Mouse (Mus musculus): ENCODE measurements around the gene Fam174a. TPM values are rescaled to one million over a fixed set of nuclear protein-coding genes. Genes with fewer than 3 reads are reported as not detected.
A peak's percentile ranks its signal among the peaks of the same experiment; 100 is the strongest.

The Fam174a gene
- 23.7 and 25.9 TPM in 2 replicates for polyA plus RNA-seq (2016; fragmentation: Nextera tagmentation; extraction: Ambion mirVana)

- WGBS, result under 1% methylated on average over 70 of the region's 79 CpGs
- Histone ChIP-seq H3K4me2 (replicated peaks) (peak within 1 kb of the TSS; percentile 92), H3K9ac (peak within 1 kb of the TSS; percentile 92), H3K27me3 (no peaks in the 10 kb centered on the region), H3K27ac (peak within 1 kb of the TSS; percentile 85), H3K36me3 (no peaks in the 10 kb centered on the region), H3K4me3 (peak within 1 kb of the TSS; percentile 92), H3K4me1 (peaks cover 11% of the 10 kb centered on the region), H3K9me3 (replicated peaks) (no peaks in the 10 kb centered on the region)
- peak; percentile 99 for ATAC-seq (ENCODE audit: low FRiP score)
Measured at GRCm38 (mm10) chr1:95313393-95314228, at the start of gene Fam174a. Fam174a (plus strand) TSS chr1:95313623.

- Histone ChIP-seq H3K4me2 (replicated peaks) (no peak overlapping the region), H3K9me3 (replicated peaks) (no peaks in the 10 kb centered on the region), H3K9ac (no peak overlapping the region), H3K27ac (no peak overlapping the region), H3K27me3 (no peaks in the 10 kb centered on the region), H3K4me3 (no peak overlapping the region), H3K36me3 (no peaks in the 10 kb centered on the region), H3K4me1 (no peaks in the 10 kb centered on the region)
- WGBS, result 39% methylated on average over 2 of the region's 2 CpGs
- no peak for ATAC-seq (ENCODE audit: low FRiP score)
Measured at GRCm38 (mm10) chr1:95263843-95264242, 49.6 kb upstream of the Fam174a start.

GRCm38 (mm10) chr1:95267950-95268724 lies 45.3 kb upstream of the Fam174a start:
- Histone ChIP-seq H3K36me3 (no peaks in the 10 kb centered on the region), H3K9ac (no peak overlapping the region), H3K9me3 (replicated peaks) (no peaks in the 10 kb centered on the region), H3K27me3 (no peaks in the 10 kb centered on the region), H3K4me1 (no peaks in the 10 kb centered on the region), H3K4me3 (no peak overlapping the region), H3K4me2 (replicated peaks) (no peak overlapping the region), H3K27ac (no peak overlapping the region)
- 66% methylated on average over 13 of the region's 13 CpGs for WGBS
- no peak for ATAC-seq (ENCODE audit: low FRiP score)

- no peaks in the 10 kb centered on the region for H3K36me3 ChIP-seq
- no peaks in the 10 kb centered on the region for H3K9me3 ChIP-seq (replicated peaks)
- ATAC-seq (ENCODE audit: low FRiP score), result no peak
- no peaks in the 10 kb centered on the region for H3K4me1 ChIP-seq
- no peak overlapping the region for H3K4me3 ChIP-seq
- no peak overlapping the region for H3K4me2 ChIP-seq (replicated peaks)
- no peak overlapping the region for H3K27ac ChIP-seq
- WGBS, result 22% methylated on average over 1 of the region's 1 CpGs
- H3K27me3 ChIP-seq, result no peaks in the 10 kb centered on the region
- H3K9ac ChIP-seq, result no peak overlapping the region
Measured at GRCm38 (mm10) chr1:95273321-95273720, 40.1 kb upstream of the Fam174a start.

- 88% methylated on average over 5 of the region's 5 CpGs for WGBS
- Histone ChIP-seq H3K27ac (no peak overlapping the region), H3K4me2 (replicated peaks) (no peak overlapping the region), H3K9ac (no peak overlapping the region), H3K4me3 (no peak overlapping the region), H3K36me3 (no peaks in the 10 kb centered on the region), H3K4me1 (no peaks in the 10 kb centered on the region), H3K27me3 (no peaks in the 10 kb centered on the region), H3K9me3 (replicated peaks) (no peaks in the 10 kb centered on the region)
- no peak for ATAC-seq (ENCODE audit: low FRiP score)
Measured at GRCm38 (mm10) chr1:95308324-95308723, 5.1 kb upstream of the Fam174a start.

- ATAC-seq (ENCODE audit: low FRiP score), result no peak; the same call in 1 of the 2 replicates
- Histone ChIP-seq H3K27me3 (no peaks in the 10 kb centered on the region), H3K4me1 (peaks cover 11% of the 10 kb centered on the region), H3K36me3 (no peaks in the 10 kb centered on the region), H3K4me2 (replicated peaks) (peak overlapping the region; percentile 92), H3K4me3 (peak overlapping the region; percentile 92), H3K27ac (peak overlapping the region; percentile 85; the same call in 1 of the 2 replicates), H3K9ac (peak overlapping the region; percentile 92), H3K9me3 (replicated peaks) (no peaks in the 10 kb centered on the region)
- 2% methylated on average over 6 of the region's 6 CpGs for WGBS
Measured at GRCm38 (mm10) chr1:95314229-95314555, 769 bp downstream of the Fam174a start.

- H3K4me2 ChIP-seq (replicated peaks), result no peak overlapping the region
- no peak overlapping the region for H3K4me3 ChIP-seq
- ATAC-seq (ENCODE audit: low FRiP score), result no peak
- H3K4me1 ChIP-seq, result peaks cover 11% of the 10 kb centered on the region
- H3K27ac ChIP-seq, result no peak overlapping the region
- no peaks in the 10 kb centered on the region for H3K36me3 ChIP-seq
- no peak overlapping the region for H3K9ac ChIP-seq
- H3K9me3 ChIP-seq (replicated peaks), result no peaks in the 10 kb centered on the region
- no peaks in the 10 kb centered on the region for H3K27me3 ChIP-seq
- WGBS, result 90% methylated on average over 6 of the region's 6 CpGs
Measured at GRCm38 (mm10) chr1:95315981-95316380, 2.6 kb downstream of the Fam174a start.

GRCm38 (mm10) chr1:95322219-95322618 lies 8.8 kb downstream of the Fam174a start:
- no peak overlapping the region for H3K27ac ChIP-seq
- ATAC-seq (ENCODE audit: low FRiP score), result peak; percentile 50
- H3K9ac ChIP-seq, result no peak overlapping the region
- peaks cover 8% of the 10 kb centered on the region for H3K36me3 ChIP-seq
- H3K9me3 ChIP-seq (replicated peaks), result no peaks in the 10 kb centered on the region
- no peak overlapping the region for H3K4me2 ChIP-seq (replicated peaks)
- H3K4me3 ChIP-seq, result no peak overlapping the region
- WGBS, result 92% methylated on average over 2 of the region's 2 CpGs
- H3K27me3 ChIP-seq, result no peaks in the 10 kb centered on the region
- no peaks in the 10 kb centered on the region for H3K4me1 ChIP-seq

GRCm38 (mm10) chr1:95323004-95323403 lies 9.6 kb downstream of the Fam174a start:
- peaks cover 8% of the 10 kb centered on the region for H3K36me3 ChIP-seq
- H3K9me3 ChIP-seq (replicated peaks), result no peaks in the 10 kb centered on the region
- no peak overlapping the region for H3K4me2 ChIP-seq (replicated peaks)
- ATAC-seq (ENCODE audit: low FRiP score), result no peak
- H3K27me3 ChIP-seq, result no peaks in the 10 kb centered on the region
- H3K27ac ChIP-seq, result no peak overlapping the region
- H3K4me1 ChIP-seq, result no peaks in the 10 kb centered on the region
- WGBS, result 86% methylated on average over 7 of the region's 7 CpGs
- no peak overlapping the region for H3K4me3 ChIP-seq
- H3K9ac ChIP-seq, result no peak overlapping the region

GRCm38 (mm10) chr1:95326856-95327255 lies 13.4 kb downstream of the Fam174a start:
- Histone ChIP-seq H3K36me3 (peaks cover 8% of the 10 kb centered on the region), H3K27me3 (no peaks in the 10 kb centered on the region), H3K4me3 (no peak overlapping the region), H3K4me1 (no peaks in the 10 kb centered on the region), H3K9me3 (replicated peaks) (no peaks in the 10 kb centered on the region), H3K4me2 (replicated peaks) (no peak overlapping the region), H3K27ac (no peak overlapping the region), H3K9ac (no peak overlapping the region)
- no peak for ATAC-seq (ENCODE audit: low FRiP score)

GRCm38 (mm10) chr1:95339618-95340017 lies 26.2 kb downstream of the Fam174a start:
- no peak for ATAC-seq (ENCODE audit: low FRiP score)
- H3K4me3 ChIP-seq, result no peak overlapping the region
- no peak overlapping the region for H3K27ac ChIP-seq
- H3K4me1 ChIP-seq, result no peaks in the 10 kb centered on the region
- H3K36me3 ChIP-seq, result no peaks in the 10 kb centered on the region
- H3K4me2 ChIP-seq (replicated peaks), result no peak overlapping the region
- no peak overlapping the region for H3K9ac ChIP-seq
- no peaks in the 10 kb centered on the region for H3K27me3 ChIP-seq
- H3K9me3 ChIP-seq (replicated peaks), result no peaks in the 10 kb centered on the region

- Histone ChIP-seq H3K4me2 (replicated peaks) (no peak overlapping the region), H3K4me1 (no peaks in the 10 kb centered on the region), H3K36me3 (no peaks in the 10 kb centered on the region), H3K27me3 (no peaks in the 10 kb centered on the region), H3K4me3 (no peak overlapping the region), H3K27ac (no peak overlapping the region), H3K9me3 (replicated peaks) (no peaks in the 10 kb centered on the region), H3K9ac (no peak overlapping the region)
- ATAC-seq (ENCODE audit: low FRiP score), result no peak
Measured at GRCm38 (mm10) chr1:95342242-95342641, 28.8 kb downstream of the Fam174a start.
